Mouse (Mus musculus): Measurements from ENCODE around the gene Hist1h2bj. TPM values are rescaled to one million over a fixed set of nuclear protein-coding genes. Genes with fewer than 3 reads are reported as not detected.

The Hist1h2bj gene
- total RNA-seq, 1 experiment from 2014 or later = 710 TPM

Other genes with a start within 250 kb of the Hist1h2bj start
- 106 and 143 TPM in 2 replicates for gene Hist1h2bq, start 233.0 kb upstream of the Hist1h2bj start, total RNA-seq (2017)
- 626 and 966 TPM in 2 replicates for gene Hist1h2ao, start 232.7 kb upstream of the Hist1h2bj start, total RNA-seq (2017)
- gene Hist1h4m, start 231.5 kb upstream of the Hist1h2bj start, total RNA-seq (2017) = 3,201 and 5,019 TPM in 2 replicates
- 2,940 and 3,195 TPM in 2 replicates for gene Hist1h4n, start 211.0 kb upstream of the Hist1h2bj start, total RNA-seq (2017)
- 1,879 and 2,229 TPM in 2 replicates for gene Hist1h2ap, start 209.7 kb upstream of the Hist1h2bj start, total RNA-seq (2017)
- 234 and 268 TPM in 2 replicates for gene Hist1h2br, start 209.5 kb upstream of the Hist1h2bj start, total RNA-seq (2017)
- gene Zfp184, start 98.1 kb upstream of the Hist1h2bj start, total RNA-seq (2017) = 13.1 and 13.9 TPM in 2 replicates
- not detected in 2 replicates for gene Pom121l2, start 62.0 kb upstream of the Hist1h2bj start, total RNA-seq (2017)
- 0.73 and 5.5 TPM in 2 replicates for gene Prss16, start 33.5 kb upstream of the Hist1h2bj start, total RNA-seq (2017)
- gene Hist1h2ah, start 7.6 kb upstream of the Hist1h2bj start, total RNA-seq (2017) = 208 and 989 TPM in 2 replicates
- gene Hist1h2bk, start 7.3 kb upstream of the Hist1h2bj start, total RNA-seq (2017) = 1,449 and 1,731 TPM in 2 replicates
- gene Hist1h4i, start 1.9 kb upstream of the Hist1h2bj start, total RNA-seq (2017) = 106 and 144 TPM in 2 replicates
- gene Hist1h2ag, start 270 bp upstream of the Hist1h2bj start, total RNA-seq (2017) = 689 and 693 TPM in 2 replicates
- not detected in 2 replicates for gene Vmn1r188, start 41.2 kb downstream of the Hist1h2bj start, total RNA-seq (2017)
- not detected in 2 replicates for gene Vmn1r189, start 62.6 kb downstream of the Hist1h2bj start, total RNA-seq (2017)
- gene Vmn1r191, start 140.8 kb downstream of the Hist1h2bj start, total RNA-seq (2017) = not detected in 2 replicates
- not detected in 2 replicates for gene Vmn1r192, start 147.9 kb downstream of the Hist1h2bj start, total RNA-seq (2017)
- gene Vmn1r193, start 179.9 kb downstream of the Hist1h2bj start, total RNA-seq (2017) = not detected in 2 replicates
- gene Vmn1r194, start 201.0 kb downstream of the Hist1h2bj start, total RNA-seq (2017) = not detected in 2 replicates
- not detected in 2 replicates for gene Vmn1r195, start 227.3 kb downstream of the Hist1h2bj start, total RNA-seq (2017)
- not detected in 2 replicates for gene Vmn1r196, start 246.7 kb downstream of the Hist1h2bj start, total RNA-seq (2017)